Mouse (Mus musculus) layer of hippocampus, adult 9-11 months (tissue): ENCODE data around the gene Stpg1.

ENCODE experiments used
- DNase-seq: peaks from one replicate; pipeline ENCODE4 v3.0.0; 2022

Gene Stpg1

GRCm38 (mm10) chr4:135565400-135565799 is 70.8 kb downstream of the Stpg1 start:
- DNase-seq: no peak

DNA sequence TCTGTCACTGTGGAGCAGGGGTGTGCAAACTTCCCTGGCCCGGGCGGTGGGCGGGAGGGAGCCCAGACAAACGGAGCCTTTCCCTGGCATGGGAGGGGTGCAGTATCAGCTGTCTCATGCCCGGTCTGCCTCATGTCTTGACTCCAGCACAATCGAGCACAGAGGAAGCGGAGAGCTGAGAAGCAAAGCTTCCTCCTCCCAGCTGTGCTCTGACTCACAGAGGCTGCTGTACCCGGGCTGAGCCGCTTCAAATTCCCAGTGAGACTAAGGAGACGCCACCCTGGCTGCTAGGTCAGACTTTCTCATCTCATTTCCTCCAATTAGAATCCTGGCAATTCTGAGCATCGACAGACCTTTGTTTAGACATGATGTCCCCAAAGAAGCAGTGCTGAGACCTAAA is 72.5 kb downstream of the Stpg1 start:
- no peak for DNase-seq

- no peak for DNase-seq
Measured at GRCm38 (mm10) chr4:135567484-135567883, 72.9 kb downstream of the Stpg1 start.

DNA sequence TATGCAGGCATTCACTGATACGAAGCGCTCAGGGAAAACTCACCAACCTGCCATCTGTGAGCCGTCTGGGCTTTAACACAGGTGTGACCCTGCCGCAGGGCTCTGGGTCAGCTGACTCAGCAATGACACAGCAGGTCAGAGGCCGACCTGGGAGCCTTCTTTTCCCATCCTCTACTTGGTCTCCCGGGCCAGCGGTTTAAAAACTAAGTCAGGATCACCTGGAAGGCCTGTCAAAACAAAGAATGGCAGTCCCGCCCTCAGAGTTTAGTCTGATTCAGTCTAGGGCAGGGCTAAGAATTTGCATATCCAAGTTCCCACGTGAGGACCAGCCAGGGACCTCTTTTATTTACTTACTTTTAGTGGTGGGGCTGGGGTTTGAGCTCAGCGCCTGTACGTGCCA is 74.6 kb downstream of the Stpg1 start:
- DNase-seq: no peak

- no peak for DNase-seq
Measured at GRCm38 (mm10) chr4:135570152-135571036, 75.8 kb downstream of the Stpg1 start.

GRCm38 (mm10) chr4:135571037-135571550 is 76.5 kb downstream of the Stpg1 start:
- DNase-seq: no peak

- DNase-seq: no peak
Measured at GRCm38 (mm10) chr4:135572276-135572675, 77.7 kb downstream of the Stpg1 start.

GRCm38 (mm10) chr4:135573251-135573808 is 78.7 kb downstream of the Stpg1 start, which contains the start of gene Grhl3:
TSS of gene Grhl3 (minus strand) at chr4:135573630.
- no peak for DNase-seq

DNA sequence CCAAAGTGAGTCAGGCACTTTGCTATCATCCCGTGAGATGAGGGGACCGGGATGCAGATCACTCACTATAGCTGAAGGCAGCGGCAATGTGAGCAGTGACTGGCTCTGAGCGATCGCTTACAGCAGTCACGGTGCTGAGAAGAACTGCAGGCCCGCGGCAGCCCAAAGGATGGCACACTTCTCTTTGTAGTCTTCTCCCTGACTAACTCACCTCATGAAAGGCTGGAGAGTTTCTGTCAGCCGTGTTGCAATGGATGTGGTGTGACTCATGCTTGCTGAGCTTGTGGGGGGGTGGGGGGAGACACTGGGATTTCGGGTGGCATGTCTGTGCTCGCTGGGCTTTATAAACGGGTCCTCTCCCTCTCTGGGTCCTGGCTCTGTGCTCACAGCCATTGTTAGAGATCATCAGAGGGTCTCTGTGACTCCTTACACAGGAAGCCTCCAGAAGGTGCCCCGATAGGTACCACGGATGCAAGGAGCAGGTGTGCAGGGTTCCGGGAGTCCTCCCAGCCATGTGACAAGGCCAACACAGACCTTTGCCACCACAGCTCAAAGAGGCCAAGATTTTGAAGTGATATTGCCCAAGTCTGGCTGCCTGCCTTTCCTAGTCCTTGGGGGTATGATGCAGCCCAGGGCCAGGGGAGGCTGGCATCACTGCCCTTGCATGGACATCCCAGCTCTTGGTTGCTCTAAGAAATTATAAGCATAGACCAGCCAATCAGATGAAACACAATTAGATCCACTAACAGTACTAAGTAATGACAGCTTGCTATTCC is 81.0 kb downstream of the Stpg1 start:
- DNase-seq: no peak

DNA sequence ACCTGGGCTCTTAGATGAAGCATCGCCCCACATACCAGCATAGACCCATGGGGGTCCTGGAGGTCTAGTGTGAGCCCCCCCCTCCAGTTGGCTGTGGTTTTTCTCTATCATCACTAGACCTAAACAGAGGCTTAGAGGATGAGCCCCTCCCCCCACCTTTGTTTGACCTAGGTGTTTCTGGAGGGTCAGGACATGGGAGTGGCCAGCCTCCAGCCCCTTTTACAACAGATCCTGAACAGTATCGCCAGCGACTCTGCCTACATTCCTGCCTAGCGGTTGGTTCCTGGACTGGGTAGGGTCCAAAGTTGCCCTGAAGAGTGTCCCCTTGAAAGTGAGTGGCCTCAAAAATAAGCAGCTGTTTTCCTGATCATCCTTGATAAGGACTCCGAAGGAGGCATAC is 83.9 kb downstream of the Stpg1 start:
- DNase-seq: no peak

- no peak for DNase-seq
Measured at GRCm38 (mm10) chr4:135579695-135580094, 85.1 kb downstream of the Stpg1 start.

DNA sequence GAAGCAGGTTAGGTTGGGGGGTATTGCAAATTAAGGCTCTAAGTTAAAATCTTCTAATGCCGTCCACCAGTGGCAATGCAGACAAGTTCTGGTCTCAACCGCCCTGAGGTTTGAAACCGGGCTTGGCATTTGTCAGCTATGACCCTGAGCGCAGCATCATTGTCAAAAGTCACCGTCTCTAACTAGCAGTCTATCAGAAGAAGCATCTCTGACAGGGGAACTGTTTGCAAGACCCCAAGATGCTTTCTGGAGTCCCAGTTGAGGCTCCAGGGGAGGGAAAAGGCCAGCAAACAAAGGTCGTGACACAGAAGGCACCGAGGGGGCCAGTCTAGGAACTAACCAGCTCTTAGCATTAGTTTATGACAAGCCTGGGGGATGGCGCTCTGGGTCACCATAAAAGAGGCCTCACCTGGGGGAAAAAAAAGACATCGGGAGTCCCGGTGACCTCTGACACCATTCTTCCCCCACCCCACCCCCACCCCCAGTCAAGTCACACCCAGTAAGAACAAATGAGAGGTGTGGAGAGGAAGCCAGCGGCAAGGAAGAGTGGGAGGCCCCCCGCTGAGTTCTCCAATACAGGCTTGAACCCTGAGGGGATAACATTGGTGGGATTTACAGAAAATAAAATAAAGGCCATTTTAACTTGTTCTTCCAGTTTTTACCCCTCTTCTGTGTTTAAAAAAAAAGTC is 86.8 kb downstream of the Stpg1 start:
- no peak for DNase-seq

DNA sequence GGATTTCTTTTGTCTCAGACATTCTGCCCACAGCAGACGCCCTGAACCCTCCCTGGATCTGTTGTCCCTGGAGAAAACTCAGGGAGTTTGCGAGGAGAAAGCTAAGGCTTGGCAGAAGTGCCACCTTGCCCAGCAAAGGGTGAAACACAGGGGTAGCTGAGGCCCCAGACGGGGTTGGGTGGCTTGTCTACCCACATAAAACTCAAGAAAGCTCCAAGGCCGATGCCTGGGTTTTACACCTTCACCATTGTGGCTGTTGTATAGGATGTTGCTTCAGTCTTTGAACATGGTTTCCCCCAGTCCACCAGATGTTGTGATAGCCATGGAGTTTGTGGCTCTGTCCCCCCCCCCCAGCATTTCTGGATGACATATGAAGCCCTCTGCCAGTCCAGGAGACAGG is 90.2 kb downstream of the Stpg1 start:
- no peak for DNase-seq
